Mouse (Mus musculus) heart, postnatal 0 days (tissue): ENCODE results near the gene Tead2.

Source experiments
- CTCF ChIP-seq: IDR thresholded peaks from 2 replicates; pipeline ENCODE4 v1.5.1; 2016; ENCODE audit warnings: antibody characterized with exemption, control low read depth, low read depth
- EP300 ChIP-seq: IDR thresholded peaks from 2 replicates; pipeline ENCODE4 v1.6.1; 2016; ENCODE audit warnings: antibody characterized with exemption, low read depth

GRCm38 (mm10) chr7:45175398-45175797 lies 40.2 kb upstream of the Tead2 start:
- TF ChIP-seq EP300 (no peak), CTCF (no peak)
